Mouse (Mus musculus) lung, postnatal 10 days (tissue): ENCODE measurements around the gene Fam240b.
"Not testable (repeated sequence)": the region's sequence is repeated elsewhere in the genome, so short reads cannot be mapped to it uniquely, and the experiment has no call there.

ENCODE experiments used
- DNase-seq: peaks from one replicate; pipeline ENCODE4 v3.0.0; 2021

The Fam240b gene

DNA sequence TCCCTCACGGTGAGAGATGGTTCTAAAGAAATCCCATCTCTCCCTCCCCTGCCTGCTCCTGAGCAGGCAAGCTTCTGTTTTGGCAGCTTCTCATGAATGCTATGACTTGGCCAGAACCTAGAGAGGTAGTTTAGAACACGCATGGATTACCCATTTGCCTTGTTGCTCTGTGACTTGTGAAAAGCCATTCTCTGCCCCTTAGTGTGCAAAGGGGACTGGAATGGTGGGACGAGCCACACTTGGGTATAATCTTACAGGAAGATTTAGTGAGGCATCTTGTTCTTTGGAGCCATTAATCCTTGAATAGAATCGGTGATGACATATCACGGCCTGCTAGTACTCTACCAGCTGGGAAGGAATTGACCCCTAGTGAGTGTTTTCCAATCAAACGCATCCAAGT lies at the start of gene Fam240b:
Gene Fam240b (minus strand): TSS at position 101 of the 400 bp plus-strand sequence.
- DNase-seq: no peak

DNA sequence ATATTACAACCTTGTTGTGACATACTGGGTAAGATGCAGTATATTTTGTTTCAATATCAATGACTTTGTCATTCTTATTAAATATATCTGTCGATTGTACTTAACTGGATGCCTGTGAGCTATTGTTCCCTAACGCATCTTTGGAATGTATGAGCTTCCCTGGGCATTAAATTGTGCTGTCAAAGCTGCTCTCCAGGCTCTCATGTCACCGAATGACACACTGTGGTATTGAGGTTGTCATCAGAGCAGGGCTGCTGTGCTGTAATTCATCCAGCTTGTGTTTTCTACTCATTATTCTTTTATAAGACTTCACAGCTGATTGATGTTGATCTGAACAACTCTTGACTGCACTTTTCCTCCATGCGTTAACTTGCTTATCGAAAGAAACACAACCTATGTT lies 32.5 kb upstream of the Fam240b start:
- DNase-seq: no peak

- DNase-seq: no peak
Measured at GRCm38 (mm10) chr13:64526515-64527285, 29.1 kb upstream of the Fam240b start.

DNA sequence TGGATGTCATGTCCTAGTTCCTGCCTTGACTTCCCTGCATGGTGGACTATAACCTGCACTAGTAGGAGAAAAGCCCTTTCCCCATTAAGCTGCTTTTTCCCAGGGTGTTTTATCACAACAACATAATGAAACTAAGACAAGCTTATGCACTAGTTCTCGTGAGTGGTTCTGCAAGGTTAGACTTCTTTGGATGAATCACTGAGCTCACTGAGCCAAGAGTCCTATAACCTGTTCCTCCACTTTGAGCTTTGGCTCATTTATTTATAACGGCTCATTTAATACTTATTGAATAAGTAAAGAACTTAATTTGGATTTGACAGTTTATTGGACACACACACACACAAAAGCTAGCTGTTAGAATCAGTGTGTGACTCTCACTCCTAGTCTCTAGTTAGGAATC lies 16.7 kb upstream of the Fam240b start:
- DNase-seq: no peak

GRCm38 (mm10) chr13:64511616-64512015 lies 14.0 kb upstream of the Fam240b start:
- peak; percentile 15 for DNase-seq

- peak; percentile 56 for DNase-seq
Measured at GRCm38 (mm10) chr13:64507361-64507760, 9.8 kb upstream of the Fam240b start.

DNA sequence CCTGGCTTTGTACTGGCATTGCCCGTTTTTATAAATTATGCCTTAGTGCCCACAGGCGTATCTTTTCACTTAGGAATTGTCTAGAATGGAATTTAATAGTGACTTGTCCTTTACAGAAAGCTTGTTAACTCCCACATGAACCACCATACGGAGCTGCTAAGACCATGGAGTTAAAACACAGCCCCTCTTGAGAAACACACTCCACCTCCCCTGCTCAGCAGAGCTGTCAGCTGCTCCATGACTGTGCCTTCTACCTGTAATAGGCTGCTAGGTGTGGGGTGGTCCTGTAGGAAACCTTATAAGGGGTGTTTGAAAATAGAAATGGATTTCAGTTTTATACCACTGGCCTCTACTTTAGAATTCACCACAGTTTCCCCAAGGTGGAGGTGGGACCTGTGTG lies 5.2 kb upstream of the Fam240b start:
- DNase-seq: no peak

GRCm38 (mm10) chr13:64493586-64493985 lies 4.0 kb downstream of the Fam240b start:
- DNase-seq: no peak

GRCm38 (mm10) chr13:64489886-64490285 lies 7.7 kb downstream of the Fam240b start:
- peak; percentile 32 for DNase-seq

DNA sequence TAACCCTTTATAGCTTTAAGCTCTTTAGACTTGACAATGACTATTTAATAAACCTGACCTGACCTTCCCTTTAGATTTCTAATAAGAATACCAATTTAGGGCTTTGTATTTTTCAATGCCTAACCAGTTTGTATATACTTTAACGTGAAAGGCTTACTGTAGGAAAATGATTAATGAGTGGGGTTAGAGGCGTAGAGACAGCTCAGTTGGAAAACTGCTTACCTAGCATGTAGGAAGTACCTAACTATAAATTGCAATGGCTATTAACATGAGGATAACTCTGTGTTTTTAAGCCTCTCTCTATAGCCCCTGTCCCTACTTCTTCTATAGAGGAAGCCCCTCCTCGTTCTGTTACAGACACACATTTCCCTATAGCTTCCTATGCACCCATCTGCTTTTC lies 17.6 kb downstream of the Fam240b start:
- no peak for DNase-seq

DNA sequence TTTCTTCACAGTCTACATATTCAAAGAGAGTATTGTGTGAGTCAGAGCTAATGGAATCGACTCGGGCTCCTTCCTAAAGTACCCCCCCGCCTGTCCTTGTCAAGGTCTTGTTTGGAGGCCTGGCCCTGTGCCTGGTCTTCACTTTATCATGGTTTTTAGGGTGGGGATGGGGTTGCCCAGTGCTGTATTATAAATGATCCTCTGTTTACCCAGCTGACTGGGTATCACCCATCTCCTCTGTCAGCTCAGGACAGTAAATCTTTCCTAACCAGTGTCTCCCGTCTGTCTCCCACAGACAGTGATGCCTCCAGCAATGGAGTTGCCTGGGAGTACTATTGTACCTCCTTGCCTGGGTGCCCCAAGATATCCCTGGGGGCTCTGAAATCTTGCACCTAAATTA lies 19.6 kb downstream of the Fam240b start:
- DNase-seq: no peak

GRCm38 (mm10) chr13:64467886-64468285 lies 29.7 kb downstream of the Fam240b start:
- peak; percentile 25 for DNase-seq

GRCm38 (mm10) chr13:64465166-64465565 lies 32.4 kb downstream of the Fam240b start:
- DNase-seq: peak; percentile 14

DNA sequence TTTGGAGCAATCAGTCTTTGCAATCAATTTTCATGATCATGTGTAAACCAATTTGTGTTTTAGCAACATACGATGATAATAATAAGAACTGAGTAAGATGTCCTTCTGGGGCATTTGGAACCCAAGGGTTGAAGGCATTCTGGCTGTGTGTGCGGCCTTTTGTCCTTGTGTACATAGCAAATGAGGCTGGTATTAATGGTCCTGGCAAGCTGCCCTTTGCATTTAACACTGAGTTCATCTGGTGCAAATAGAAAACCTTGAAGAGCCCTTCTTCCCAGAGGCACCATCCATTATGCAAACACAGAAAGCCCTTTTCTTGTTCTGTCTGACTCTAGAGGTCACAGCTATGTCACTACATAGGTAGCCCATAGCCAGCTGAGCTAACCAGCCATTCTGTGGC lies 35.0 kb downstream of the Fam240b start:
- DNase-seq: no peak

DNA sequence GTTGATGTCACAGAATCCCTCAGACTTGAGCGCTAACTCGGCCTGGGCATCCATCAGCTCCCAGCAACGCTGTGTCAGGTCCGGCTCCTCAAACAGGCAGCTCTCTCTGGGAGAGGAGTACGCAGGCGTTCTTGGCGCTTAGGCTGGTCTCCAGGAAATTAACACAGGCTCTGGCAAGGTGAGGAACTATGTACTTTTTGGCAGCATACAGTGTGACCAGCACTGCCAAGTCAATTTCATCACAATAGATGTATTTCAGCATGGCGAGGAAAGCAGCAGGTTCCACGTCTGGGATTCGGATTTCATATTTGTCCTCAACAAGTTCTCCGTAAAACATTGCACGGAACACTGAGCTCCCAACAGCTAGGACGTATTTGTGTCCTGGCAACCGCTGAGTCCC lies 39.4 kb downstream of the Fam240b start:
- no peak for DNase-seq

GRCm38 (mm10) chr13:64457225-64457978 lies 40.2 kb downstream of the Fam240b start:
- DNase-seq: not testable (repeated sequence)

- DNase-seq: no peak
Measured at GRCm38 (mm10) chr13:64450001-64450794, 47.4 kb downstream of the Fam240b start.

GRCm38 (mm10) chr13:64448729-64449128 lies 48.9 kb downstream of the Fam240b start:
- no peak for DNase-seq

- peak; percentile 53 for DNase-seq
Measured at GRCm38 (mm10) chr13:64447947-64448346, 49.6 kb downstream of the Fam240b start.

DNA sequence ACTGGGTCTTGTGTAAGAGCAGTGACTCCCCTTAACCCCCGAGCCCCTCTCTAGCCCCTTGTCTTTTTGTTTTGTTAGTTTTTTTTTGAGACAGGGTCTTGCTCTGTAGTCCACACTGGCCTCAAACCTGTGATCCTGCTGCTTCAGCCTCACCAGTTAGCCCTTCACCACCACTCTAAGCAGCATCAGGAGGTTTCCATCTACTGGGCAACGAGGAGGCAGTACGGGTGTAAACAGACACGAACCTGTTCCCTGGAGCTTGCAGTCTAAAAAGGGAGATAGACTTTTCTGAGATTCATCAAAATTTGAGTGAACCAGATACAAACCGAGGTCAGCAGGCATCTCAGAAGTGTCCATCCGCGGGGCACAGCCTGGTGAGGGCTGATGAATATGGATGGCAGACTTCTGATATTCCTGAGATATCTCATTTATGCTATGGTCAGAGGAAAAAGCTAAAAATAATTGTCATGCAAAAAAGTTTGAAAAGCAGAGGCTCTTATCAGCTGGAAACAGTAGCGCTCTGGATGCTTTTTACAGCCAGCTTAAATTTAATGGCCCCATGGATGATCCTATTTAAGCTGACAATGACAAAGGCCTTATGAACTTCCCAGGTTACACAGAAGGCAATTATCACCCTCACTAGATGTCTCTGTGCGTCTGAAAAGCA lies 52.2 kb downstream of the Fam240b start:
- no peak for DNase-seq

DNA sequence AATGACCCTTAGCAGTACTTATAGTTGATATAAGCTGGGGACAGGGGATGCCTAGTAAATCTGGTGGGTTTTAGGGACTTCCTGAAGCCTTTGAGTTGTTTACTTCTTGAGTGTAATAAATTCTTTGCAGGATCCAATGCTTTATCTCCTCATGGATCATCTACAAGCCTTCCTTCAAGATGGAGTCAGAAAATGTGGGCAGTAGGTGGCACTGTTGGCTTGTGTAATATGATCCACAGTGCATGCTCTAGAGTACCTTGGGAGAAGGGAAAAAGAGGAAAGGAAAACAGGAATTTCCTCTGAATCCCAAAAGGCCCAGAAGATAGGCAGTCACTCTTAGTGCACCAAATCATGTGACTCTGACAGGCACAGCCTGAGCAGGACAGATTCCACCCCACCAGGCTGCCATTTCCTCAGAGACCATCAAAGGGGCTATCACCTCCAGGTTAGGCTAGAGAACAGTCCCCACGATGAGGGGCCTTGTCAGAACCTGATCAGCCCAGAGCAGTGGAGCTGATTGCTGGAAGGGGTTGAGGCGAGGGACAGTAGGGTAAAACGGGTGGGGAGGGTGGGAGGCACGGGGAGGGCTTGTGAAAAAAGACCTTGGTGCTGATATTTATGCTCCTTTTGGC lies 54.2 kb downstream of the Fam240b start:
- peak; percentile 65 for DNase-seq

DNA sequence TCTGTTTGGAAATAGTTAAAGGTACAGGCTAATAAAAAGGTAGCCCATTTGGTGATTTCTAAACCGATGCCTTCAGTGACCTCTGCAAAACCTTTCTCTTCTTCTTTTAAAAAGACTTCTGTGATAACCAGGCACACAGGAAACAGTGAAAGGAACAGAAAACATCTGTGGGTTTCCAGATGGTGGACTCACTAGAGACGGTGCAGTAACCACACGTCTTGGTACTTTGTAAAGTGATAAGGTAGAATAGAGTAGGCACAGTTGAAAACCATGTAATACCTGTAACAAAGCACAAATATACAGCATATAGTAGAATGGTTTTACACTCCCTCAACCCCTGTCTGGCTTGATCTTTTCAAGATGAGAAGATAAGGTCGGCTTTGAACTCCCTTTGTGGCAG lies 57.0 kb downstream of the Fam240b start:
- DNase-seq: no peak
